Mouse (Mus musculus) effector memory CD4-positive, alpha-beta T cell, adult 5 months (primary cell): ENCODE results near the gene Gm10803. TPM values are rescaled to one million over a fixed set of nuclear protein-coding genes. Genes with fewer than 3 reads are reported as not detected.

Source experiments
- polyA plus RNA-seq: library from polyadenylated mRNA; unstranded; fragments of 100-300 nt; shearing (Covaris generic); gene quantifications from one replicate; pipeline ENCODE4 v1.2.1, GENCODE M21; 2017

Gene Gm10803
- polyA plus RNA-seq = not detected

DNA sequence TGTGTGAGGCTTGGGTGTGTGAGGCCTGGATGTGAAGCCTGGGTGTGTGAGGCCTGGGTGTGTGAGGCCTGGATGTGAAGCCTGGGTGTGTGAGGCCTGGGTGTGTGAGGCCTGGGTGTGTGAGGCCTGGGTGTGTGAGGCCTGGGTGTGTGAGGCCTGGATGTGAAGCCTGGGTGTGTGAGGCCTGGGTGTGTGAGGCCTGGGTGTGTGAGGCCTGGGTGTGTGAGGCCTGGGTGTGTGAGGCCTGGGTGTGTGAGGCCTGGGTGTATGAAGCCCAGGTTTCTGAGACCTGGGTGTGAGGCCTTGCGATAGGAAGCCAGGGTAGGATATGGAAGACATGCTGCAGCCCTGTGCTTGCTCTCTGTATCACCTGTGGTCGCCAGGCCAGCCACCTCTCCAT, at the start of gene Gm10803:
Gene Gm10803 (plus strand): TSS at position 301 of the 400 bp plus-strand sequence.

Other genes with a start within 250 kb of the Gm10803 start
- gene Tspan18, start 226.1 kb upstream of the Gm10803 start, polyA plus RNA-seq = 0.11 TPM
- gene Cd82, start 97.4 kb upstream of the Gm10803 start, polyA plus RNA-seq = 770 TPM
- not detected for gene Alx4, start 81.8 kb downstream of the Gm10803 start, polyA plus RNA-seq